8 mouse cellular contexts compared by ENCODE assay signal in genomic region chrX:42148788-42149556, GRCm38 (mm10). TPM values are rescaled to one million over a fixed set of nuclear protein-coding genes. Genes with fewer than 3 reads are reported as not detected.
DNase-seq lines count a peak whose midpoint lies in the region; ATAC-seq lines count a peak whose summit lies in the region.

Gene Stag2 (plus strand): TSS chrX:42149317.

- ATAC-seq in hematopoietic stem cell, adult 5-6 weeks (replicated peaks in 1 of 2; ENCODE audit: insufficient read depth in 1 of 2, low FRiP score in 2 of 2, low TSS enrichment in 1 of 2, low read depth in 1 of 2, poor library complexity in 2 of 2, severe bottlenecking in 2 of 2), result peak; percentile 39 to 52; a peak in 3 of 4 replicates

- peak; percentile 84 for DNase-seq in MN1 (ENCODE audit: low spot score)
- peak; percentile 76 for DNase-seq in cerebellum, adult 8-10 months
- DNase-seq in forelimb bud, embryonic 11.5 days (ENCODE audit: low read depth, low spot score), result peak; percentile 85
- DNase-seq in layer of hippocampus, postnatal 14 days (ENCODE audit: low spot score in 2 of 2), result peak; percentile 73 to 85
- peak; percentile 92 for DNase-seq in lung, postnatal 10 days
- DNase-seq in ovary, postnatal 36 days (ENCODE audit: low spot score), result peak; percentile 89
- peak; percentile 90 for DNase-seq in thymus, postnatal 14 days

RNA-seq across cellular contexts. Expression of gene Stag2, which starts in this region (rescaled TPM):
- 566 and 593 TPM in 2 replicates for total RNA-seq in hematopoietic stem cell, adult 5-6 weeks (2017)
- 10 to 100 TPM; 47.3 to 50.8 TPM for total RNA-seq in layer of hippocampus, postnatal 14 days (2021)

Comparison
In these comparisons a context has a peak if more than half of its experiments do, and no peak if none do; other contexts are left out.
1. Peak in every context shown above with its lines: DNase-seq and ATAC-seq.
2. RNA of gene Stag2 (total RNA-seq): 566 to 593 TPM in hematopoietic stem cell, adult 5-6 weeks; 47.3 to 50.8 TPM in layer of hippocampus, postnatal 14 days; every median in the first group is over 10 times any median in the second.